Mouse (Mus musculus): ENCODE results near the gene Dpep3.

DNA sequence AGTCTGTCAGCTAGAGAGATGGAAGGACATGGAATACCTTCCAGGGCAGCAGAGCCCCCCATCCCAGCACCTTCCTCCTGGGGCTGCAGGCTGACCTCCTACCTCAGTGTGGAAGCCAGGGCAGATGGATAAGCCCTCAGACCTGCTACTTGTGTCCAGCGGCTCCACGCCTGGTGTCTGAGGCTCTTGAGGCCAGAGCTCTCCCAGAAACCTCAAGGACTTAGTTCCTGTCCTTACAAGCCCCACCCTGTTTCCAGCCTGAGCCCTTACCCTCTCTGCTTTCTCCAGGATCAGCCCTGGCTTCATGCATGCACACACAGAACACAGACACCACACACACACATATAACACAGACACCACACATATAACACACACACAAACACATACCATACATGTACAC lies 12.3 kb upstream of the Dpep3 start:
- TF ChIP-seq CTCF (conservative IDR thresholded peaks at IDR 0.05; ENCODE audit: low read length) (no peak), POU5F1 (IDR thresholded peaks at IDR 0.05; ENCODE audit: borderline replicate concordance, low read length) (no peak), NANOG (IDR thresholded peaks at IDR 0.05; ENCODE audit: borderline replicate concordance, low read length) (no peak)

Measured in E14TG2a.4 (cell line).